Mouse (Mus musculus): Measurements from ENCODE around the gene Tnnc1.

Gene Tnnc1

DNA sequence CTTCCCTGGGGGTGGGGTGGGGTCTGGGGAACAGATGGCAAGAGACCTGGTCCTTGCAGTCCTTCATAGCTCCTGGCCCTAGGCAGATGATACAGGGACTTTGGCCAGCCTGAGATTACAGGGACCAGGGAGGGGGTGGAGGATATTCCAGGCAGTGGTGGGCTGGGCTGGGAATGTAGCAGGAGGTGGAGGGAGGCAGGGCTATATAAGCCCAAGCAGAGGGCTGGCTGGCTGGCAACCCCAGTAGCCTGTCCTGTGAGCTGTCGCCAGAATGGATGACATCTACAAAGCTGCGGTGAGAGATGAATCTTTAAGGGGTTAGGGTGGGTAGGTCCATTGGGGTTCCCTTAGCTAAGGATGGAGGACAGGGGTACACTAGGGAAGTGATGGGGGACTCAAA lies at the start of gene Tnnc1:
Gene Tnnc1, plus strand, starts transcription at position 229 of the 400 bp plus-strand sequence.
- POLR2A ChIA-PET: interaction anchor here in 2 of 4 experiments (0.8 to 3.4 kb wide), 6 partner anchors 11 to 55 kb away, joined by 3 to 14 read pairs (median 4); partner anchors contain the start of genes Bap1 (in 1 of the 2) and Phf7 (in 1 of the 2)
- CTCF ChIA-PET: interaction anchor here in 1 of 4 experiments (1.1 kb wide), 1 partner anchor 242 kb away, joined by 3 read pairs; no protein-coding TSS in a partner anchor

DNA sequence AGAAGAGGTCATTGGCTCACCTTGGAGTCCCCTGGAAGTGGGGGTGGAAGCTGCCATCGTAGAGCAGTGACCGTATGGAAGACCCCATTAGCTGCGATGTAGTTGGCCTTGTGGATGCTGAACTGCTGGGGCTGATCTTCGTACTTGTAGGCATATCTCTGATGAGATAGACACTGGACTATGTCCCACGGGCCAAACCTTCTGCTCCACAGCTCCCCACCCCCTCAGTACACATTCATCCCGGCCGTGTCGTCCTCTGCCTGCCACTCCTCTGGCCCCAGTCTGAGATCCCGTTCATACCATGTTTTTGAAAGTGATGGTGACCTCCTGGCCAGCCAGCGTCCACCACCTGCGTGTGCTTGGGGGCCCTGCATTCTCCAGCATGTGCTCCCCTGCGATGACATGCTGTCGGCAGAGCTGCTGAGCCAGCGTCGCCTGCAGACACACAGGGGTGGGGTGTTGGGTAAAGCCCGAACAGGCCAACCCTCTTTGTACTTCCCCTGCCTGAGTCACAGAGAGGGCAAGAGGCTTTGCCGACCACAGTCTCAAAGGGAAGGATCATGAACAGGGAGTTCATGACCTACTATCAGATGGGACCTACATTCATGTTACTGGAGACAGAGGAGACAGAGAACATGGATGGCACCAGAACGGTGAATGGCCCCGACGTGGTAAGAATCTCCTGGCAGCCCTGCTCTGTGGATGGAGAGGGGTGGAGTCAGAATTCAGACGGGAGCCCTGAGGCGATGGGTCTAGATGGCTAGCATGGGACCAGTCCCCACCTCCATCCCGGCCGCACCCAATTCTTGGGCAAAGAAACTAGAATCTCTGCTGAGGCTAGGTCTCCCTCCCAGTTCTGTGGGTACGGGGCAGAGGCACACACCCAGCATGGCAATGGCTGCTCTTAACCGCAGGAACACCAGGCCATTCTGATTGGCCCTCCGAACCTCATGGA lies 47.6 kb upstream of the Tnnc1 start:
- CTCF ChIA-PET: no interaction called here

DNA sequence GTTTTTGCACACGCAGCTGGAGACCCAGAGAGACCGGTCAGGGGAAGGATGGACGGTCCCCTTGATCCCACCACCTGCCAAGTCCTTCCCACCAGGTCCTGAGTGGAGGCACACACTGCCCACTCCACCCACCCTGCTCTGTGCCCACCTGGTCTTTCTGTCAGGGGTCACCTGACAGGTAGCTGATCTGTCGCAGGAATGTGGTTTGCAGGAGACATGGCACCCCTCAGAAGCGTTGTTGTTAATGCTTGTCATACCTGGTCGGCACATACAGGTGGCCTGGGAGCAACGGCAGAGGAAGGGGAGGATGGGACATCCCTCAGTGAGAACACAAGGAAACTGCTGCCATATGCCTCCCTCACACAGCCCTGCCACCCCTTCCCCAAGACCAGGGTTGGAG lies 46.9 kb upstream of the Tnnc1 start:
- CTCF ChIA-PET: interaction anchor here in 1 of 4 experiments (0.7 kb wide), 1 partner anchor 311 kb away, joined by 4 read pairs; no protein-coding TSS in a partner anchor
- POLR2A ChIA-PET: interaction anchor here in 2 of 4 experiments (0.6 to 1.3 kb wide), 2 partner anchors 9 to 46 kb away, joined by 4 read pairs; no protein-coding TSS in a partner anchor

More for the DNA sequence above, 47.6 kb upstream of the Tnnc1 start:
- POLR2A ChIA-PET: interaction anchor here in 1 of 4 experiments (1.3 kb wide), 1 partner anchor 40 kb away, joined by 4 read pairs; no protein-coding TSS in a partner anchor

DNA sequence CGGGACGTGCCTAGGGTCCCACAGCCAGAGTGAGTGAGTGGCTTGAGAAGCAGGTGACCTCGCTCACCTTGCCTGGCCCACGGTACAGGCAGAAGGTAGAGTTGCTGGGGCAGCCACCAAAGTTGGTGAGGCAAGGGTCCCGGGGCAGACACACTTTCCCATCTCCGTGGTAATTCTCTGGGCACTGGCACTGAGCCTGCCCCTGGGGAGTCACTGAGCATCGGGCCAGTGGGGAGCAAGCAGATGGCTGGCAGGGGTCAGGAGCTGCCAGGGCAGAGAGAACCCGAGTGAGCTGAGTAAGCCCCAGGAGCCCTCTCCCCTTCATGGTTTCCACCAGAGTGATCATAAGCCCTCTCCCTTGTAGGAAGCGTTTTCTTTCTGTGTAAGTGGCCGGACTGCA lies 46.5 kb upstream of the Tnnc1 start:
- ChIA-PET POLR2A (interaction anchor here in 2 of 4 experiments (0.6 to 1.3 kb wide), 4 partner anchors 9 to 45 kb away, joined by 3 to 6 read pairs (median 4); no protein-coding TSS in a partner anchor), CTCF (interaction anchor here in 1 of 4 experiments (0.7 kb wide), 1 partner anchor 311 kb away, joined by 4 read pairs; no protein-coding TSS in a partner anchor)

DNA sequence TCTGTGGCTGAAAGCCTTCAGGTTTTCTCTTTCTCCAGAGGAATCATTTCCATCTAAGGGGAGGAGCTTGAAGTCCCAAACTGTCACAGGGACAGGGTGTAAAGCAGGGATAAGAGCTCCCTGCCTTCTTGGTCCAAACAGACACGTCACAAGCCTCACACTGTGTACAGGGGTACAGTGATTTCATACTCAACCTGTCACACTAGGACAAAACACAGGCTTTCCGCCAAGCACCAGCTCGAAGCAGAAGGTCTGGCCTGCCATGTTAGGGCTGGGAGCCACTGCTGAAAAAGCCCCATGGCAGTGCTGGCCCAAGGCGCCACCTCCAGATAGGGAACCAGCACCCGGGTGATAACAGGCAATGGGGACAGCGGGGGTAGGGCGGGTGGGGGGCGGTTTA lies 44.0 kb upstream of the Tnnc1 start:
- POLR2A ChIA-PET: interaction anchor here in 2 of 4 experiments (0.8 to 1.6 kb wide), 13 partner anchors 9 to 68 kb away, joined by 3 to 7 read pairs (median 4); partner anchors contain the start of gene Nt5dc2 (in 1 of the 2)

DNA sequence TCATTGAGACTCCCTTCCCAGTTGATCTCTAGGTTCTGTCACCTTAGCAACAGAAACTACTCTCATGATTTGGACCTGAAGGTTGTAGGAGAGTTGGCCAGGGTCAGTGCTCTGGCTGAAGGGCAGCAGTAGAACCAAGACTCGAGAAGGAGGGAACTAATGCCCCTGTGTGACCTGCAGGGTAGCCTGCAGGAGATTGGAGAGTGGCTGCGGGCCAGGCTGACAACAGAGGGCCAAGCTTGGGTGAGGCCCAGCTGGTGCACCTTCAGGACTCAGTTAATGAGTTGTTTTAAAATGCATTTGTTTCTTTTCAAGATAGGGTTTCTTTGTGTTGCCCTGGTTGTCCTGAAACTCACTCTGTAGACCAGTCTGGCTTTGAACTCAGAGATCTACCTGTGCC lies 43.1 kb upstream of the Tnnc1 start:
- ChIA-PET POLR2A (interaction anchor here in 2 of 4 experiments (0.9 to 2.0 kb wide), 6 partner anchors 11 to 67 kb away, joined by 3 to 7 read pairs (median 4); no protein-coding TSS in a partner anchor), CTCF (no interaction called here)

More for the DNA sequence above, 44.0 kb upstream of the Tnnc1 start:
- CTCF ChIA-PET: no interaction called here

DNA sequence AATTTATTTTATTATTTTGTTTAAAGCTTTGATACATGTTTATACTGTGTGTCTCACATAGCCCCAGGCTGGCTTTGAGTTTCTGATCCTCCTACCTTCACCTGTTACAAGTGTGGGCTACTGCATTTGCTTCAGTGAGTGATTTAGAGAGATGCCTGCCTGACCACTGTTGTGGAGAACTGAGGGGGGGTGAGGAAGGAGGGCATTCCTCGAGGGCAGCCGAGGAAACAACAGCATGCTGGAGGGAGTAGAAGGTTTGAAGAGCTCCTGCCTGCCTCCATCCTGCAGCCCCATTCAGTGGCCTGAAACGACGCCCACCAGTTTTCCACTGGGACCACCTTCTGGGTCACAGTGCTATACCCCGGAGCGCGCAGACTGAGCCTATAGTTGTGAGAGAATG lies 42.7 kb upstream of the Tnnc1 start:
- ChIA-PET CTCF (interaction anchor here in 1 of 4 experiments (1.0 kb wide), 1 partner anchor 50 kb away, joined by 3 read pairs; no protein-coding TSS in a partner anchor), POLR2A (interaction anchor here in 1 of 4 experiments (1.2 to 2.0 kb wide), 4 partner anchors 13 to 26 kb away, joined by 3 to 7 read pairs (median 4); no protein-coding TSS in a partner anchor)

DNA sequence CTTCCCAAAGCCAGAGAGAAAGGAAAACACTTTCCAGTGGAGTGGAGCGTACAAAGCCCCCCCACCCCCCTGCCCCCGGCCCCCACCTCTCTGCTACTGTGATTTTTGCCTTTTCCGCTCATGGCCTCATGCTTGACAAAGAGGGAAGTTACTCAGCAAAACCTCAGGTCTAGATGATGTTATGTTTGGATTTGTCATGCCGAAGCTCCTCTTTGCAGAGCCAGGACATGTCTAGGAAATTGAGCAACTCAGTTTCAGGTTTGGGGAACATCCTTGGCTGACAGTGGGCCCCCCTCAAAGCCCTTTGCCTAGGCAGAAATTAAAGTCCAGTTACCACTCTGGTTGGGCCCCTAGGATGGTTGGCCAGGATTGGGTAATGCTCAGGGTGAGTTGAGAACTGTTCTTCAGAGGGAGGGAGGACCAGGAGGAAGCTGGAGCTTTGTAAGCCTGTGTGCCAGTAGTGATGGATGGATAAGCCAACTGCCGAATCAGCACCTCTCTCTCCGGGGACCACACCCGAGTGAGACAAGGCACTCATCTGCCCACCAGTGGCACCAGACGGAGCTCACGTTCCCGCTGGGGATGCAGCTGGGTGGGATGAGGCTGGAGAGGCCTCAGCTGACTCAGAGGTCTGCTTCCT lies 42.0 kb upstream of the Tnnc1 start:
- ChIA-PET POLR2A (interaction anchor here in 1 of 4 experiments (0.9 to 2.0 kb wide), 4 partner anchors 10 to 32 kb away, joined by 3 to 7 read pairs (median 4); no protein-coding TSS in a partner anchor), CTCF (interaction anchor here in 3 of 4 experiments (0.5 to 1.0 kb wide), 3 partner anchors 50 to 346 kb away, joined by 3 to 4 read pairs (median 3); no protein-coding TSS in a partner anchor)

DNA sequence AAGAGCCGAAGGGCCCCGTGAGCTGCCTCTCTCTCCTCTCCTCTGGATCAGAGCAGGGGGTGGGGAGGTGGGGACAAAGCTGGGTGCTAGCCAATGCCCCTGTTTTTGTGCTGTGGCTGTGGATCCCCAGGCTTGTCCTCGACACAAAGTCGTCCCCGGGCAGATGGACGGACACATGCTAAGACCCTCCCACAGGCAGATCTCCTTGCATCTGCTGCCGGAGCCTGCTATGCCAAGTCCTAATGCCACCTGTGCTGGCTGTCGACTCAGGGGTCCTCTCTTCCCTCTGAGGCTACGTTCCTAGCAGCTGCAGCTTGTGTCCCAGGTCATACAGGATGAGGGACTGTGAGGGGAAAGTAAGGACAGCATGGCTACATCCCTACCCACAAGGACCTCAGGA lies 41.3 kb upstream of the Tnnc1 start:
- POLR2A ChIA-PET: interaction anchor here in 3 of 4 experiments (0.9 to 2.0 kb wide), 7 partner anchors 9 to 32 kb away, joined by 3 to 7 read pairs (median 3); no protein-coding TSS in a partner anchor
- CTCF ChIA-PET: interaction anchor here in 2 of 4 experiments (0.5 to 0.6 kb wide), 2 partner anchors 94 to 345 kb away, joined by 3 to 4 read pairs; no protein-coding TSS in a partner anchor

DNA sequence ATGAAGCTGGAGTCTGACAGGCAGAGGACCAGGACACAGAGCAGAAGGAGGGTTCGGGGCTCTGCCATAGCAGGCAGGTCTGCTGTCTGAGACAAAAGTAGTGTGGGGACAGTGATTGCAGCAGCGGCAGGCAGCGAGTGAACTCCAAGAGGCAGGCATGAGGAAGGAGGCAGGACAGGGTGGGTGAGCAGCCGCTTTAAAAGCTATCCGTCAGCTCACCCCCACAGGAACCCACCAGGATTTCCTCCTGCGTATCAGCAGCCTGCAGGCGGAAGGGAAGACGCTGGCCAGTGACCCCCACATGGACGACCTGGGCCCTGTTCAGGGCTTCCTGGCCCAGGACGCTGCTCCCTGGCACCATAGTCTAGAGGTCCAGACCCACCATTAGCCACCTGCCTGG lies 39.7 kb upstream of the Tnnc1 start, which contains the start of gene Stab1:
Gene Stab1, minus strand, starts transcription at position 217 of the 400 bp plus-strand sequence.
- CTCF ChIA-PET: interaction anchor here in 1 of 4 experiments (1.2 kb wide), 1 partner anchor 304 kb away, joined by 3 read pairs; no protein-coding TSS in a partner anchor
- POLR2A ChIA-PET: interaction anchor here in 2 of 4 experiments (0.7 to 1.5 kb wide), 11 partner anchors 12 to 439 kb away, joined by 3 to 9 read pairs (median 4); no protein-coding TSS in a partner anchor

DNA sequence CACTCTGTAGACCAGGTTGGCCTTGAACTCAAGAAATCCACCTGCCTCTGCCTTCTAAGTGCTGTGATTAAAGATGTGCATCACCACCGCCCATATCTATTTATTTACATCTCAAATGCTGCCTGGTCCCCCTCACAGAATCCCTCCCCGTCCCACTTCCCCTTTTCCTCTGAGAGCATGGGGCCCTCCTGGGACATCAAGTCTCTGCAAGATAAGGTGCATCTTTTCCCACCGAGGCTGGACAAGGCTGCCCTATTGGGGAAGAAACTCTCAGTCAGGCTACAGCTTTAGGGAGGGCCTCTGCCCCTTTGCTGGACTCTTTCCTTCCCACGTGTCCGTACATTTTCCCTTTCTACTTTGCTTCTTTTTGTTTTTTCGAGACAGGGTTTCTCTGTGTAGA lies 38.6 kb upstream of the Tnnc1 start:
- POLR2A ChIA-PET: interaction anchor here in 1 of 4 experiments (1.3 to 1.8 kb wide), 2 partner anchors 26 to 148 kb away, joined by 4 read pairs; no protein-coding TSS in a partner anchor
- CTCF ChIA-PET: no interaction called here

DNA sequence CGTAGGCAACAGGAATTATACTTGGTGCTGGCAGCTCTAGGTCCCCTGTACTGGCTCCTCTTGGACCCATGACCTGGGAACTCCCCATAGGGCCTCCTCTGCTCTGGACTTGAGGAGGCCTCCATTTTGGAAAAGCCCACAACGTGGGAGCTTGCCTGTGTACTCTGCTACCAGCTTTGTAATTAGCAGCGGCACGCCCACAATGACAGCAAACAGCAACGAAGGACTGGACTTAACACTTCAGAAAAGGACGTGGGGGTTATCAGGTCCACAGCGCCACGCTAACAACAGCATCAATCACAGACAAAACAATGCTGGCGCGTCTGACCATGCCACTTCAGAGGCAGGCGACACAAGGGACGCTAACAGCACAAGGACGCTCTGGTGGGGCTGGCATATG lies 37.1 kb upstream of the Tnnc1 start:
- ChIA-PET CTCF (interaction anchor here in 1 of 4 experiments (1.4 kb wide), 1 partner anchor 9 kb away, joined by 3 read pairs; no protein-coding TSS in a partner anchor), POLR2A (interaction anchor here in 2 of 4 experiments (0.6 to 1.9 kb wide), 9 partner anchors 8 to 995 kb away, joined by 3 to 7 read pairs (median 4); no protein-coding TSS in a partner anchor)

DNA sequence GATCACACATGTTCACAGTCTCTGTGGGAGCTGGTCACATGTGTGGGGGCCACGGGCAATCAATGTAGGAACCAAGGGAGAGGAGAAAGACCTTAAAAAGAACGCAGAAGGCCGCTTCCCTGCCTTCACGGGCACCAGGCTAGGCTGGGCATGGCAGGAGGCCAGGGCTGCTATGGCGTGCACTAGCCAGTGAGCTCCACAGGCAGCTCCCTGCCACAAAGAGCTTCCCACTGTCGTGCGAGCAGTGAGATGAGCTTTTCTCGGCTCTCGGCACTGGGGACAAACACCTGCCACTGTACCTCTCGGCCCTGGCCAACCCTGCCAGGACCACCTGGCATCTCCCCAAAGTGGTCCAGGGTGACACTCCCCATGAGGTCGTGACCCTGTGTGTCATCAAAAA lies 36.7 kb upstream of the Tnnc1 start:
- POLR2A ChIA-PET: interaction anchor here in 3 of 4 experiments (0.8 to 1.9 kb wide), 8 partner anchors 8 to 26 kb away, joined by 3 to 7 read pairs (median 4); no protein-coding TSS in a partner anchor
- CTCF ChIA-PET: interaction anchor here in 2 of 4 experiments (0.5 to 1.4 kb wide), 3 partner anchors 8 to 460 kb away, joined by 3 to 4 read pairs (median 3); no protein-coding TSS in a partner anchor

DNA sequence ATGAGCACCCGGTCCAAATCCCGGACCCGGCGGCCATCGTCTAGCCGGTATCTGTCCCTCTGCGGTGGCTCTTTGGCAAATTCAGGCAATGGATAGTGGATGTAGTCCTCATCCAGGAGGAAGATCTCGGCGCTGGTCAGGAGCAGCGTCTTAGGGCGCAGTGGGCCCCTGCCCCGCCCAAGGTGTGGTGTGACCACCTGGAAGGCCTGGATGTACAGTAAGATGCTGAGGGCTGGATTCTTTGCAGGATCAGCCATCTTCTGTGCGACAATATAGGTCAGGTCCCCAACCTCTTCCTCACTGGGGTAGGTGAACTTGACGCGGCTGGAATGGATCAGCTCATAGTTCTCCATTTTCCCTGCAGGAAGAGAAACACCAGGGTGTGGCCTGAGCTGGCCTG lies 36.3 kb upstream of the Tnnc1 start:
- CTCF ChIA-PET: interaction anchor here in 2 of 4 experiments (0.5 to 1.4 kb wide), 3 partner anchors 8 to 460 kb away, joined by 3 to 4 read pairs (median 3); no protein-coding TSS in a partner anchor
- POLR2A ChIA-PET: interaction anchor here in 2 of 4 experiments (0.8 to 1.9 kb wide), 4 partner anchors 10 to 26 kb away, joined by 3 to 5 read pairs (median 4); no protein-coding TSS in a partner anchor

DNA sequence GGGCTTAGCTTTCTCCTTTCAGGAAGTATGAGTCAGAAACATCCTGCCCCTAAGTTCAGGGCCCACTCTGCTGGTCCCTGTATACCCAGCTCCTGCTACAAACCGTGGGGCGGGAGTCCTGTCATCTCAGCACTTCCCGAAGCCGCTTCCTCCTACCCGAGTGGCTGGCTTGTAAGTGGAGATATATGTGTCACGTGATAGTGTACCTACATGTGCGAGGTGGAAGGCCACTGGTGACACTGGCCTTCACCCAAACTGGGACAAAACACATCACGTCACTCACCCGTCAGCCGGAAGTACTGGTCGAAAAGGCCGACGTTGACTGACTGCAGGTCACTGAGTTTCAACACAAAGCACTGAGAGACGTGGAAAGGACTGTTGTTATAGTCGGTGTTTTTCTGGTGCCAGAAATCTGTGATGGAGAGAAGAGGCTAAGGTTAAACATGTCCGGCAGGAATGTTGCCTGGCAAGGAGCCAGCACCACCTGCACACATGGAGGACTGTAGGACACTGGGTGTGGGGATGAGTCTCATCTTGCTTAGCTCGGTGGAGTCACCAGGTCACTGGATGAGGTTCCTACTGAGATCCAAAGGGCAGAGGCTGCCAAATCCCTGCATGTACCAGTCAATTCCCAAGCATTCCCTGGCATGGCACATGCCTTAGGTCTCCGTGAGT lies 35.2 kb upstream of the Tnnc1 start:
- ChIA-PET CTCF (interaction anchor here in 1 of 4 experiments (0.7 kb wide), 1 partner anchor 36 kb away, joined by 3 read pairs; no protein-coding TSS in a partner anchor), POLR2A (interaction anchor here in 3 of 4 experiments (0.6 to 1.7 kb wide), 4 partner anchors 9 to 48 kb away, joined by 3 to 4 read pairs (median 3); no protein-coding TSS in a partner anchor)

DNA sequence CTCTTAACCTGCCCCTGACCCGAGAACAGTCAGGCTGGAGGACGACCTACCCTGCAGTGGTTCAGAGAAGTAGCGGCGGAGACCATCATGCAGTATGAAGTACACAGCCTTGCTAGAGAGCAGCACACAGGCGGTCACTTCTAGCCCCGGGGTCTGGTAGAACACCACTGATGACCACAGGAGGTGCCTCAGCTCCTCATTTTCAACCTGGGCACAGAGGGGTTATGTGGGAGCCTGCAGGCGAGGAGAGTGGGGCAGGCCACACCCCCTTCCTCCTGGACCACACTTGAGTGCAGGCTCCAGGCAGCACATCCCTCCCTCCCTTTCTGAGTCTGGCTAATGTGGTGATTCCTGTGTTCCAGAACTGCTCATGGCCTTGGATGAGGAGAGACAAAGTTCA lies 34.6 kb upstream of the Tnnc1 start:
- POLR2A ChIA-PET: interaction anchor here in 1 of 4 experiments (0.6 kb wide), 2 partner anchors 10 to 54 kb away, joined by 3 to 6 read pairs; no protein-coding TSS in a partner anchor
- CTCF ChIA-PET: no interaction called here

DNA sequence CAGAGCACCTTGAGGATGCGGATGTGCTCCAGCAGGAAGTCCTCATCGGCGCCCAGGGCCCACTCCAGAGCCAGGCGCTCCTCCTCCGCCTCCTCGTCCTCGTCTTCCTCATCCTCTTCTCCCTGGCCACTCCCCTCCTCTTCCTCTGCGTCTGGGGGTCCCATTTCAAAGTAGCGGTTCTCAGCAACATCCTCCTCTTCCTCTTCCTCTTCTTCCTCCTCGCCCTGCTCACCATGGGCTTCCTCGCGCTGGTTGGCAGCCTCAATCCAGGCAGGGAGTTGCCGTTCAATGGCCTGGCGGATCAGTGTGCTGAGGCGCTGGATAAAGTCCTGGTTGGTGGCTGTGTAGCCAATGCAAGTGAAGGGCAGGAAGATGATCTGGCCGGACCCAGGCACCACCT lies 30.8 kb upstream of the Tnnc1 start:
- ChIA-PET CTCF (no interaction called here), POLR2A (interaction anchor here in 2 of 4 experiments (0.6 to 2.6 kb wide), 3 partner anchors 8 to 180 kb away, joined by 3 to 9 read pairs (median 6); no protein-coding TSS in a partner anchor)
